Mouse (Mus musculus): ENCODE data around the gene Cox19. TPM values are rescaled to one million over a fixed set of nuclear protein-coding genes. Genes with fewer than 3 reads are reported as not detected.

Gene Cox19
- polyA plus RNA-seq, 1 experiment from 2014 or later = 72.6 TPM

DNA sequence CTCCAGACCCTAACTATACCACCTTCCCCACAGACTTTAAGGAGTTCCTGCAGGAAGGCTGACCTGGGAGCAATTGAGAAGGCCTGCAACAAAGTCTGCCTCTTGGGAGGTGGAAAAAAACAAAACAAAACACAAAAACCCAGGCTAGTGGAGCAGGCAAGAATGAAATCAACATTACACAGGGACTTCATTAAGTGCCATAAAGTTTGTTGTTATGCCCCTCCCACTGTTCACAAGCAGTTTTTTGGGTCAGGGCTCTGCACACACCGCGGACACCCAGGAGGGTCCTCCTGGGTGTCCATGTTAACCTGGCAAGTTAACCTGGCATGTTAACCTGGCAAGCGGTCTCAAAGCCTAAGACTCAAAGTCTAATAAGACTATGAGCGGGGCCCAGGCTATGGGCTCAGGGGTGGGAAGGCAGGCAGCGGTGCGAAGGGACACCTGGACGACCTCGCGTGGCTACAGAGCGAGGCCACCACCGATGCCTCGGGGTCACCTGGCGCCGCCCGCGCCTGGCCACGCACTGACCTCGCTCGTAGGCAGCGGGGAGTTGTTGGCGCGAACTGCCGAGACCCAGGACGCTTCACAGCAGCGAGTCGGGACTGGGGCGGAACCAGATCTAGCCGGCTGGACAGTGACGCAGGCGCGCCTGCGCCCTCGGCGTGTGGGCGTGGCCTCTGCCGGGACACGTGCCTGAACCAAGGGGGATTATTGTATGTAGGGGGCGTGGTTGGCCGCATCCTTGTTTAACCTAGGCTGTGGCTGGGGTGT is 20.6 kb upstream of the Cox19 start:
- no peaks in the 10 kb centered on the region for H3K27me3 ChIP-seq (replicated peaks)
- no peaks in the 10 kb centered on the region for H3K9me3 ChIP-seq (replicated peaks)
- peak overlapping the region; percentile 85 for H3K9ac ChIP-seq
- ATAC-seq (ENCODE audit: insufficient number of reproducible peaks, low FRiP score) = peak; percentile 96
- 2% methylated on average over 36 of the region's 39 CpGs for WGBS
- H3K4me1 ChIP-seq (replicated peaks) = peaks cover 49% of the 10 kb centered on the region
- peak overlapping the region; percentile 83 for H3K4me2 ChIP-seq
- peak overlapping the region; percentile 62 for H3K4me3 ChIP-seq
- no peaks in the 10 kb centered on the region for H3K36me3 ChIP-seq
- H3K27ac ChIP-seq (ENCODE audit: poor library complexity, severe bottlenecking) = peak overlapping the region; percentile 82

DNA sequence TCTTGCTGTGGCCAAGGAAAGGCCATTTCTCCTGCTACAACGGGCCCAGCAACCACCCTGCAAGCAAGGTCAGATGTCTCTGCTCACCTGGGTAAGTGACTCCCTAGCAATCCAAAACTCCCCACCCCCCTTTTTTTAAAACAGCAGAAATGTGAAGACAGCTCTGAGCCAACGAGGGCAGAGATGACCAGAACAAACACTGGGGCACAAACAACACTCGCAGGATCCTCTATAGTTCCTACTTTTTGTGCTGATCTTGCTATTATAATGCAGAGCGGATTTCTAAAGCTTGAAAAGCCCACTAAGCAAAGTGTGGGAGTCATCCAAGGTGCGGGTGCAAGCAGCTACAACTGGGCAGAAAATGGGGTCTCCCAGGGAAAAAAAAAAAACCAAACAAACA is 19.9 kb upstream of the Cox19 start:
- peak overlapping the region; percentile 83 for H3K4me2 ChIP-seq
- H3K27ac ChIP-seq (ENCODE audit: poor library complexity, severe bottlenecking) = peak overlapping the region; percentile 23; the same call in 1 of the 2 replicates
- no peaks in the 10 kb centered on the region for H3K27me3 ChIP-seq (replicated peaks)
- peak overlapping the region; percentile 85; the same call in 1 of the 2 replicates for H3K9ac ChIP-seq
- WGBS = 64% methylated on average over 5 of the region's 5 CpGs
- H3K9me3 ChIP-seq (replicated peaks) = no peaks in the 10 kb centered on the region
- peak overlapping the region; percentile 8; the same call in 1 of the 2 replicates for H3K4me3 ChIP-seq
- no peaks in the 10 kb centered on the region for H3K36me3 ChIP-seq
- H3K4me1 ChIP-seq (replicated peaks) = peaks cover 43% of the 10 kb centered on the region
- no peak for ATAC-seq (ENCODE audit: insufficient number of reproducible peaks, low FRiP score)

DNA sequence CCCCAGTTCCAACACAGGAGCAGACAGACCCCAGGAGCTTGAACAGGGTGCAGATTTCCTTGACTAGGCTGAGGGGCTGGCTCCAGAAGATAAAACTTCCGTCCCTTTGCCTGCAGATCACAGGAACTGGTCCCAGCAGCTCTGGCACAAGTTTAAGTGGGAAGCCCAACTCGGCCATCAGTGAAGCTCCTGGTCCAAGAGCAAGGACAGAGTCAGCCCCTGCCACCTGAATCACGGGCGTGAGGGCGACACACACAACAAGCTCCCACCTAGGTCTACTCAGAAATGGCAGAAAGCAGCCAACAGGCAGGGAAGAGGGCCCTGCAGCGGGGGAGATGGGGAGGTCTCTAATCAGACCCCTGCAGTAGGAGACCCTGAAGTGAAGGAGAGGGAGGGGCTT is 19.1 kb upstream of the Cox19 start:
- no peaks in the 10 kb centered on the region for H3K36me3 ChIP-seq
- H3K4me3 ChIP-seq = no peak overlapping the region
- H3K9me3 ChIP-seq (replicated peaks) = no peaks in the 10 kb centered on the region
- peaks cover 38% of the 10 kb centered on the region for H3K4me1 ChIP-seq (replicated peaks)
- peak overlapping the region; percentile 23; the same call in 1 of the 2 replicates for H3K27ac ChIP-seq (ENCODE audit: poor library complexity, severe bottlenecking)
- peak overlapping the region; percentile 83 for H3K4me2 ChIP-seq
- H3K27me3 ChIP-seq (replicated peaks) = no peaks in the 10 kb centered on the region
- H3K9ac ChIP-seq = peak overlapping the region; percentile 85; the same call in 1 of the 2 replicates
- WGBS = 55% methylated on average over 6 of the region's 6 CpGs
- ATAC-seq (ENCODE audit: insufficient number of reproducible peaks, low FRiP score) = no peak

DNA sequence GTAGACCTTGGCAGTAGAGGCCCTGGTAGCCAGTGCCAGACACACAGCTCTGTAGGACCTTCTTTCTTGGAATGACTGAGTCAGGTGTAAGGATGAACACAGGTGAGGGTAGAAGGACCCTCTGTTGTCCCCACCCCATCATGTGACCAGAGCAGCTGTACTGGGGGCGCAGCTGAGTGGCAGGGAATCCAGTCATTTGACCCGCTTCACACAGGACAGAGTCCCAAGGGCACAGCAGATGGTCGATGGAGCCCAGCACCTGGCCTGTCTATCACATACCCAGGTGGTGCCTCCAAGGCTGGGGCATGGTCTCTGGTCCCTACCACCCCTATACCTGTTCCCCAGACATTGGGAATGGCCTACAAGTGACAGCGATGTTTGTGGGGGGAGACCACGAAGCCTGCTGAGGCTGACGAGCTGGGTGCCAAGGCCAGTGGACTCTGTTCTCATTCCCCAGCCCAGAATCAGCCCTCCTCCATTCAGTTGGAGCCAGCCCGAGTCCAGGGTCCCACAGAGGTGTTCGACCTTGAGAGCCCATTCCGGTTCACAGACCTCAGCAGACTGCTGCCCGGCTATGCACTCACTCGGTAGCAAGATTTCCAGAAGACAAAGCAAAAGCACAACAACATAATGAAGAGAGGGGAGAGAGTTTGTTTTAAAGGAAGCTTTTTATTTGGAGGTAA is 17.6 kb upstream of the Cox19 start:
- no peak overlapping the region for H3K4me2 ChIP-seq
- no peak overlapping the region for H3K9ac ChIP-seq
- no peak overlapping the region for H3K4me3 ChIP-seq
- H3K36me3 ChIP-seq = no peaks in the 10 kb centered on the region
- H3K4me1 ChIP-seq (replicated peaks) = peaks cover 48% of the 10 kb centered on the region
- H3K27ac ChIP-seq (ENCODE audit: poor library complexity, severe bottlenecking) = no peak overlapping the region
- WGBS = 84% methylated on average over 11 of the region's 11 CpGs
- ATAC-seq (ENCODE audit: insufficient number of reproducible peaks, low FRiP score) = no peak
- no peaks in the 10 kb centered on the region; the same call in 1 of the 2 replicates for H3K27me3 ChIP-seq (replicated peaks)
- H3K9me3 ChIP-seq (replicated peaks) = no peaks in the 10 kb centered on the region

DNA sequence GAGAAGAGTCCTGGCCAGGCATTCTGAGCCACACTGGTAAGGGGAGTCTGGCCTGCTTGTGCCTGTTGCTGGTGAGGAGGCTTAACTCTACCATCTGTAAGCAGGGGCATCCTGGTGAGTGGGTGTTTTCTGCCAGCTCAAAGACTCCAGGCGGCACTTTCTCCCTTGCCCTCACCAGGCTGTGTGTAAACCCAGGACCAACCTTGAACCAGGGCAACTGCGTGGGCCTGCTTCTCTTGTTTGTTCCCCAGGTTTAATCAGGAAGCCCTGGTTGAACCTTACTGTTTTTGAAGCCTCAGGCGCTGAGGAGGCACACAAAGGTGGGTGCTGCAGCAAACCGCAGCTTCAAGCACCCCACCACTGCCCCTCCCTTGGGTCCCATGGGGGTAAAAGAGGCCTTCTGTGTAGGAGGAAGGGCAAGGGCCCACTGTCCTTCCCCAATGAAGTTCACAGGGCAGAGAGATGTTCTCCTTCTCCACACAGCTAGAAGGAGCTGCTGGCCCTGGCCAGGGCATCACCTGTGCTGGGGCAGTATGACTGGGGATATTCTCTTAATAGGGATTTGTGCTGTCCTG is 16.8 kb upstream of the Cox19 start:
- Histone ChIP-seq H3K27me3 (replicated peaks) (no peaks in the 10 kb centered on the region; the same call in 1 of the 2 replicates), H3K9ac (no peak overlapping the region), H3K4me1 (replicated peaks) (peaks cover 44% of the 10 kb centered on the region), H3K4me3 (no peak overlapping the region), H3K36me3 (no peaks in the 10 kb centered on the region), H3K27ac (ENCODE audit: poor library complexity, severe bottlenecking) (no peak overlapping the region), H3K9me3 (replicated peaks) (no peaks in the 10 kb centered on the region), H3K4me2 (no peak overlapping the region)
- WGBS = 90% methylated on average over 4 of the region's 4 CpGs
- ATAC-seq (ENCODE audit: insufficient number of reproducible peaks, low FRiP score) = no peak

DNA sequence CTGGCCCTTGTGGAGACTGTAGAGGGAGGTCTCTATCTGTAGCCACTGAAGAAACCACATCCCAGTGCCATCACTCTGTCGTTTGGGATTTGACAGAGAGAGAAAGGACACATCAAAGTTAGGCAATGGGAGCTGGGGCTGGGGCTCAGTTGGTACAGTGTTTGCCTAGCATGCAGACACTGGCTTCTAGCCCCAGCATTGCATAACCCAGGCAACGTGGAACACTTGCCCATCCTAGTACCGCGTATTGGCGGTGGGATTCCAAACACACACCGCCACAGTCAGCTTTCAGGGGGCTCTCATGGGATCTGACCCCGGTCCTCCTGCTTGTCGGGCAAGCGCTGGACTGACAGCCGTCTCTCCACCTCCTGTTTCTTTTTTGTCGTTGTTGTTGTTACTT is 15.3 kb upstream of the Cox19 start:
- H3K27ac ChIP-seq (ENCODE audit: poor library complexity, severe bottlenecking) = no peak overlapping the region
- H3K4me3 ChIP-seq = no peak overlapping the region
- ATAC-seq (ENCODE audit: insufficient number of reproducible peaks, low FRiP score) = no peak
- H3K9ac ChIP-seq = no peak overlapping the region
- peaks cover 36% of the 10 kb centered on the region for H3K4me1 ChIP-seq (replicated peaks)
- WGBS = 75% methylated on average over 11 of the region's 11 CpGs
- H3K9me3 ChIP-seq (replicated peaks) = no peaks in the 10 kb centered on the region
- no peak overlapping the region for H3K4me2 ChIP-seq
- H3K27me3 ChIP-seq (replicated peaks) = no peaks in the 10 kb centered on the region; the same call in 1 of the 2 replicates
- no peaks in the 10 kb centered on the region for H3K36me3 ChIP-seq

DNA sequence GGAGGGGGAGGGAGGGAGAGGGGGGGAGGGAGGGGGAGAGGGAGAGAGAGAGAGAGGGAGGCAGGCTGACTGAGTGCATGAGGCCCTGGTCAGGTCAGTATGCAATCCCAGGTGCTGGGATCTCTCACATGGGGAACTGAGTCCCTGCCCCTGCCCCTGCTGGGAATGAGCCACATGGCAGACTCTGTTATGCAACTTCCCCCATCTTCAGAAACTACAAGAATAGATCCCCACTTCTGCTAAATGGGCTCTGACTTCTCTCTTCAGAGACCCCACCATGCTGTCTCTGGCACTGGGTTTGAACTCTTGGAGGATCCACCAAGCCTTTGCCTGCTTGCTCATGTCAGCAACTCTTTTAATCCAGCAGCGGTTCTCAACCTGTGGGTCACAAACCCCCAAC is 14.6 kb upstream of the Cox19 start:
- WGBS = 76% methylated on average over 1 of the region's 1 CpGs
- H3K4me3 ChIP-seq = no peak overlapping the region
- no peaks in the 10 kb centered on the region for H3K9me3 ChIP-seq (replicated peaks)
- peaks cover 30% of the 10 kb centered on the region for H3K4me1 ChIP-seq (replicated peaks)
- no peaks in the 10 kb centered on the region for H3K36me3 ChIP-seq
- no peaks in the 10 kb centered on the region; the same call in 1 of the 2 replicates for H3K27me3 ChIP-seq (replicated peaks)
- no peak overlapping the region for H3K4me2 ChIP-seq
- no peak overlapping the region for H3K27ac ChIP-seq (ENCODE audit: poor library complexity, severe bottlenecking)
- no peak for ATAC-seq (ENCODE audit: insufficient number of reproducible peaks, low FRiP score)
- no peak overlapping the region for H3K9ac ChIP-seq

DNA sequence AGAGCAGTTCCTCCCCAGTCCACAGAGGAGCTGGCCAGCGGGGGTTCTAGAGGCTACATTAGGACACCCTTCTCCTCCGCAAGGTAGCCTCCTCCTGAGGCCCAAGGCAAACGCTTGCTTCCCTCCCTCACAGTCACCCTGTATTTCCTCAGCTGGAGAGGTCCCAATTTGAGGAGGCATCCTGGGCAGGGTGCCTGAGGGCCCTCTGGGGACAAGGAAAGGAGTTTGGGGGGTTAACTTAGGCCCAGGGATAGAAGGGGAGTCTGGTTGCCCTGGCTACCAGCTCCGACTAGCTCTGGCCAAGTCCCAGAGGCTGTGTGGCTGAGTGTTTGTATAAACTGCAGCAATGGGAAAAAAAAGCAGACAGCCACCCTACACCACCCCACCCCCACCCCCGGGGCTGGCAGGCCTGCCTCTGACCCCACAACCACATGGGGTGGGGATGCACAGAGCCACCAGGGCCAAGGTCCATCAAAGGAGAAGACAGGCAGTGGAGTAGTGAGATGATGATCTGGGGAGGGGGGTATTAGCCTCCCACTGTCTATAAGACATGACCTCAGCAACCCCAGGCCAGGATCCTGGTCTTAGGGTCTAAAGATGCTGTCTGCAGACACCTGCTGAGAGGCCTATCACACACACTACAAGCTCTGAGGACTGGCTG is 13.8 kb upstream of the Cox19 start:
- 45% methylated on average over 5 of the region's 5 CpGs for WGBS
- Histone ChIP-seq H3K9me3 (replicated peaks) (no peaks in the 10 kb centered on the region), H3K27me3 (replicated peaks) (no peaks in the 10 kb centered on the region; the same call in 1 of the 2 replicates), H3K36me3 (no peaks in the 10 kb centered on the region), H3K4me1 (replicated peaks) (peaks cover 22% of the 10 kb centered on the region), H3K27ac (ENCODE audit: poor library complexity, severe bottlenecking) (0 out of 2 replicates have a peak overlapping the region, but pooled peaks have one; percentile 26), H3K9ac (peak overlapping the region; percentile 46; the same call in 1 of the 2 replicates), H3K4me2 (no peak overlapping the region), H3K4me3 (no peak overlapping the region)
- no peak for ATAC-seq (ENCODE audit: insufficient number of reproducible peaks, low FRiP score)

DNA sequence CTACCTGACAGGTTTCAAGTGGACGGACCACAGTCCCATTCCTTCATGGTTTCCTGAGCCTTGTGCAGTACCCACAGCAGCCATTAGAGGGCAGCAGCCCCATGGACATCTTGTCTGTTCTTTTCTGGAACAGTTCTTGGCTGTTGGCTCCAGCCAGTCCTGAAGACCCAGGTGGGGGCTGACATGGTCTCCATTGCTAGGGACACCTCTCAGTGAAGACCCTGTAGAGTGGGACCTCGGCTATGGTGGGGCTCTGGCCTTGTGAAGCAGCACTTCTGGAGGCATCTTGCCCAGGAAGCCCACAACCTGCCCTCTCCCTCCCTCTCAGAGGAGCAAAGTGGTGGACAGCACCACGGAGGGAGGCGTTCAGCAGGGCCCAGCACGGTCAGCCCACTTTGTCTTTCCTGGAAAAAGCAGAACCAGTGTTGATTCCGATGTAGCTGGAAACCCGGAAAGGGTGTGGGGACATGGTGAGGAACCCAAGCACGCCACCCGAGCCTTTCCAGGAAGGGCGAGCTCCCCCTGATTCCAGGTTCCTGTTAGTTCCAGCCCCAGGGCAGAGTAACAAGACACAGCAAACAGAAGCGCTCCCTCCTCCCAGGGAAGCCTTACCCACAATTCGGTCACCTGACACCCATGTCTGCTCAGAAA is 13.2 kb upstream of the Cox19 start:
- no peaks in the 10 kb centered on the region for H3K36me3 ChIP-seq
- H3K4me2 ChIP-seq = peak overlapping the region; percentile 17; the same call in 1 of the 2 replicates
- H3K27ac ChIP-seq (ENCODE audit: poor library complexity, severe bottlenecking) = 0 out of 2 replicates have a peak overlapping the region, but pooled peaks have one; percentile 26
- peak overlapping the region; percentile 46; the same call in 1 of the 2 replicates for H3K9ac ChIP-seq
- peaks cover 16% of the 10 kb centered on the region for H3K4me1 ChIP-seq (replicated peaks)
- 25% methylated on average over 12 of the region's 12 CpGs for WGBS
- H3K9me3 ChIP-seq (replicated peaks) = no peaks in the 10 kb centered on the region
- H3K4me3 ChIP-seq = no peak overlapping the region
- ATAC-seq (ENCODE audit: insufficient number of reproducible peaks, low FRiP score) = peak; percentile 49
- H3K27me3 ChIP-seq (replicated peaks) = no peaks in the 10 kb centered on the region; the same call in 1 of the 2 replicates

DNA sequence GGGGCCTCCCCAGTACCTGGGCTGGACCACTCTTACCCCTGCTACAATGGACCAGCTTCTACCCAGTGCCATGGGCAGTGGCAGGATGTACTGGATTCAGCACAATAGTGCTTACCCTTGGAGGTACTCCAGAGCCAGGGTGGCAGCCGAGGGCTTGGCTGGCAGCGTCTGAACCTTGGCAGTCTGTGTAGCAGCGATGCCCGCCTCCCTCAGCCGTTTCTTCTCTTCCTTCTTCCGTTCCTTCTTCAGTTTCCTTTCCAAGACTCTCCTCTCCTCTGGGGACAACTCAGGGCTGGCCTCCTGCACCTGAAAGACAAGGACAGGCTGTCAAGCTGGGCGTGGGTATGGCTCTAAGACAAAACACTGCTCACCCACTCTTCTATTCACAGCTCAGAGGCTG is 12.6 kb upstream of the Cox19 start:
- Histone ChIP-seq H3K9me3 (replicated peaks) (no peaks in the 10 kb centered on the region), H3K9ac (no peak overlapping the region), H3K4me3 (no peak overlapping the region), H3K4me2 (no peak overlapping the region), H3K36me3 (no peaks in the 10 kb centered on the region), H3K27me3 (replicated peaks) (no peaks in the 10 kb centered on the region; the same call in 1 of the 2 replicates), H3K27ac (ENCODE audit: poor library complexity, severe bottlenecking) (no peak overlapping the region), H3K4me1 (replicated peaks) (peaks cover 16% of the 10 kb centered on the region)
- 60% methylated on average over 7 of the region's 7 CpGs for WGBS
- no peak for ATAC-seq (ENCODE audit: insufficient number of reproducible peaks, low FRiP score)

All from heart, embryonic 12.5 days (tissue).